Mouse (Mus musculus): ENCODE measurements around the gene Ndufa9.

DNA sequence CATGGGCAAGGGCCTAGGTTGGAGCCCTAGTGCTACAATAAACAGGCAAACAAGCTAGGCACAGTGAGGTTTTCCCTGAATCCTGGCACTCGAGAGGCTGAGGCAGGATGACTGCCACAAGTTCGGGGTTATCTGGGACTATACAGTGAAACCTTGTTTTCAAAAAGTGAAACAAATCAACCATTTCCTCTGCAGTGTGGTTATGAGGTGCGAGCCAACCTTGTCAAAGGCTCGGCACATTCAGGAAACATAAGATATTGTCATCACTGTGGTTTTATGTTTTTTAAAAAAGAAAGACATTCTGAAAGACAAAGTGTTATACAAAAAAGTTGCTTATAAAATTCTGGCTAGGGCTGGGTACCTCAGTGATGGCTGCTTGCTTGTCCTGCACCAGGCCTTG is 37.5 kb downstream of the Ndufa9 start:
- TF ChIP-seq POLR2A (IDR thresholded peaks at IDR 0.05; ENCODE audit: control insufficient read depth, extremely low read depth, insufficient read depth, low read length, poor library complexity) = no peak
- TF ChIP-seq CTCF (IDR thresholded peaks at IDR 0.05; ENCODE audit: borderline replicate concordance, control insufficient read depth, extremely low read depth, insufficient read depth, low read length, poor library complexity) = no peak
